Mouse (Mus musculus) neural tube, embryonic 14.5 days (tissue): ENCODE data around the gene 2810006K23Rik. TPM values are rescaled to one million over a fixed set of nuclear protein-coding genes. Genes with fewer than 3 reads are reported as not detected.

Experiments
- polyA plus RNA-seq: library from polyadenylated mRNA; unstranded; fragments of >200 nt; fragmentation: Nextera tagmentation; extraction: Ambion mirVana; gene quantifications from 2 replicates; pipeline ENCODE4 v1.2.1, GENCODE M21; 2014

The 2810006K23Rik gene
- polyA plus RNA-seq, 1 experiment from 2014 or later, result 8.2 TPM

Other genes starting within 250 kb of the 2810006K23Rik start
- 9.8 and 12.8 TPM in 2 replicates for gene Abcb9, start 232.3 kb upstream of the 2810006K23Rik start, polyA plus RNA-seq
- 25.0 and 29.1 TPM in 2 replicates for gene Ogfod2, start 215.8 kb upstream of the 2810006K23Rik start, polyA plus RNA-seq
- 72.5 and 76.2 TPM in 2 replicates for gene Arl6ip4, start 212.0 kb upstream of the 2810006K23Rik start, polyA plus RNA-seq
- gene Pitpnm2, start 78.3 kb upstream of the 2810006K23Rik start, polyA plus RNA-seq, result 14.3 and 15.2 TPM in 2 replicates
- 15.8 and 18.8 TPM in 2 replicates for gene Mphosph9, start 117 bp upstream of the 2810006K23Rik start, polyA plus RNA-seq
- gene Cdk2ap1, start 35.0 kb downstream of the 2810006K23Rik start, polyA plus RNA-seq, result 68.5 and 72.5 TPM in 2 replicates
- 101 and 102 TPM in 2 replicates for gene Sbno1, start 97.9 kb downstream of the 2810006K23Rik start, polyA plus RNA-seq
- 15.9 and 21.5 TPM in 2 replicates for gene Kmt5a, start 111.8 kb downstream of the 2810006K23Rik start, polyA plus RNA-seq
- gene Rilpl2, start 150.3 kb downstream of the 2810006K23Rik start, polyA plus RNA-seq, result 22.9 and 28.7 TPM in 2 replicates
- gene Snrnp35, start 155.0 kb downstream of the 2810006K23Rik start, polyA plus RNA-seq, result 8.9 and 12.0 TPM in 2 replicates
- 11.0 and 14.4 TPM in 2 replicates for gene Rilpl1, start 203.3 kb downstream of the 2810006K23Rik start, polyA plus RNA-seq
- gene Tmed2, start 212.6 kb downstream of the 2810006K23Rik start, polyA plus RNA-seq, result 368 and 376 TPM in 2 replicates
- 24.9 and 30.4 TPM in 2 replicates for gene Ddx55, start 224.8 kb downstream of the 2810006K23Rik start, polyA plus RNA-seq